Mouse (Mus musculus) kidney, postnatal 10 days (tissue): ENCODE results near the gene Calcoco2.
A peak's percentile ranks its signal among the peaks of the same experiment; 100 is the strongest.
"Not testable (repeated sequence)": the region's sequence is repeated elsewhere in the genome, so short reads cannot be mapped to it uniquely, and the experiment has no call there.

Experiments
- DNase-seq: peaks from one replicate; pipeline ENCODE4 v3.0.0; 2021; ENCODE audit warnings: mixed read lengths

Gene Calcoco2

GRCm38 (mm10) chr11:96111751-96112150 is at the start of gene Calcoco2:
Gene Calcoco2 (minus strand): TSS chr11:96111964.
- DNase-seq: no peak

- no peak for DNase-seq
Measured at GRCm38 (mm10) chr11:96147471-96147870, 35.7 kb upstream of the Calcoco2 start.

- peak; percentile 92 for DNase-seq
Measured at GRCm38 (mm10) chr11:96145622-96146270, 34.0 kb upstream of the Calcoco2 start.

- no peak for DNase-seq
Measured at GRCm38 (mm10) chr11:96143766-96144165, 32.0 kb upstream of the Calcoco2 start.

GRCm38 (mm10) chr11:96140726-96141175 is 29.0 kb upstream of the Calcoco2 start:
- peak; percentile 69 for DNase-seq

GRCm38 (mm10) chr11:96135847-96136246 is 24.1 kb upstream of the Calcoco2 start:
- no peak for DNase-seq

- peak; percentile 82 for DNase-seq
Measured at GRCm38 (mm10) chr11:96133239-96133865, 21.6 kb upstream of the Calcoco2 start, which contains the start of gene Ttll6. Gene Ttll6 (plus strand): TSS chr11:96133786.

GRCm38 (mm10) chr11:96130606-96131005 is 18.8 kb upstream of the Calcoco2 start:
- DNase-seq: no peak

- peak; percentile 47 for DNase-seq
Measured at GRCm38 (mm10) chr11:96124052-96124914, 12.5 kb upstream of the Calcoco2 start.

GRCm38 (mm10) chr11:96122806-96123205 is 11.0 kb upstream of the Calcoco2 start:
- not testable (repeated sequence) for DNase-seq

GRCm38 (mm10) chr11:96119401-96119800 is 7.6 kb upstream of the Calcoco2 start:
- no peak for DNase-seq

- DNase-seq: not testable (repeated sequence)
Measured at GRCm38 (mm10) chr11:96116925-96117324, 5.2 kb upstream of the Calcoco2 start.

GRCm38 (mm10) chr11:96116116-96116515 is 4.4 kb upstream of the Calcoco2 start:
- no peak for DNase-seq

GRCm38 (mm10) chr11:96115416-96115815 is 3.7 kb upstream of the Calcoco2 start:
- no peak for DNase-seq

GRCm38 (mm10) chr11:96114077-96114476 is 2.3 kb upstream of the Calcoco2 start:
- DNase-seq: no peak

GRCm38 (mm10) chr11:96110950-96111349 is 814 bp downstream of the Calcoco2 start:
- not testable (repeated sequence) for DNase-seq

GRCm38 (mm10) chr11:96108376-96108775 is 3.4 kb downstream of the Calcoco2 start:
- DNase-seq: no peak

GRCm38 (mm10) chr11:96093361-96093760 is 18.4 kb downstream of the Calcoco2 start:
- DNase-seq: peak; percentile 73

GRCm38 (mm10) chr11:96092674-96093291 is 19.0 kb downstream of the Calcoco2 start:
- no peak for DNase-seq

GRCm38 (mm10) chr11:96091073-96091472 is 20.7 kb downstream of the Calcoco2 start:
- peak; percentile 43 for DNase-seq

- no peak for DNase-seq
Measured at GRCm38 (mm10) chr11:96087981-96088380, 23.8 kb downstream of the Calcoco2 start.

- no peak for DNase-seq
Measured at GRCm38 (mm10) chr11:96082682-96083081, 29.1 kb downstream of the Calcoco2 start.

GRCm38 (mm10) chr11:96080736-96081135 is 31.0 kb downstream of the Calcoco2 start:
- no peak for DNase-seq
